Mouse (Mus musculus): ENCODE measurements at regions not wholly inside any gene's neighbourhood (a gene's known extent, or its start where the extent isn't known, plus 50 kb on each side); places are given as distances from the start of the nearest gene placed in this dataset.
"Not testable (repeated sequence)": the region's sequence is repeated elsewhere in the genome, so short reads cannot be mapped to it uniquely, and the experiment has no call there.

DNA sequence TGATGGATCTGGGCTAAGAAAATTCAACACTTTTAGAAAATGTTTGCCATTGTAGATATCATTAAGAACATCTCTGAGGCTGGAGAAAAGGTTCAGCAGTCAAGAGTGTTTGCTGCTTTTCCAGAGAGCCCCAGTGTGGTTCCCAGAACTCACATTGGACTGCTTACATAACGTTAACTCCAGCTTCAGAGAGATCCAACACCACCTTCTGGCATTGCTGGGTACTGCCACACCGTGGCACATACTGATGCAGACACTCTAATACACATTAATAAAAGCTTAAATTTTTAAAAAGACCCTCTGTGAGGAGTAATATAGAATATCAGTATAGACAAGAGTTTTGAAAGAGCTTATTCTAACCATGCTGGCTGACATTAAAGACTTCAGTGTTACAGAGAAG, 313.6 kb upstream of the Zic4 start:
- no peak for DNase-seq (ENCODE audit: low spot score in 2 of 2)

DNA sequence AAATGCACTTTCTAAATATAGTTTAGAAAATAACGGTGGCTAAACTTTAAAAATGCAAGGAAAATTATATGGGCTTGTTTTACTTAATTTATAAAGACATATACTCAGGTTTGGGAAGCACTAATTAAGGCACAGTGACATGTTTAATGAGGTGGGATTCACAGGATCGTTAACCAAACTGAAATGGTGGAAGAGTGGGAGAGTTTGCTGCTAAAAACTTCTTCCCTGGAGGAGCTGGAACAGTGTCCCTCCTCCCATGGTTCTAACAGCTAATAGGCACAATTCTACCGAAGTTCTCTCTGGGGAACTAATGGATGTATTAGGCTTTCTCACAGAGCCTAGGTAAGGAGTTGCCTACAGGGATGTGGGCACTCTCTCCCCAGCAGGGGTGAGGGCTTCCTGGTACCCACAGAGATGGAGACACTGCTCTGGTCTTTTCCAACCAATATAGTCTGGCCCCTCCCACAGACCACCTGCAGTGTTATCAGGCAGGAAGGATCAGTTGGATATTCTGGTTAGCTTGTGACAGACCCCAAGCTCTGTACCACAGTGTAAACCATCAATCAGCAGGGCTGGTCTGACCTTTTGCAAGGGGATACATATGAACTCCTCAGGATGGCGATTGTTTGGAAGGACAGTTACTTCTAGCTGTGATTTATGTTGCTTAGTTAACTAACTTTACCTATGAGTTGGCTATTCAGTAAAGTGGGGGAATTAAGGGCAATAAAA, 309.0 kb upstream of the Zic4 start:
- no peak for DNase-seq (ENCODE audit: low spot score in 2 of 2)

DNA sequence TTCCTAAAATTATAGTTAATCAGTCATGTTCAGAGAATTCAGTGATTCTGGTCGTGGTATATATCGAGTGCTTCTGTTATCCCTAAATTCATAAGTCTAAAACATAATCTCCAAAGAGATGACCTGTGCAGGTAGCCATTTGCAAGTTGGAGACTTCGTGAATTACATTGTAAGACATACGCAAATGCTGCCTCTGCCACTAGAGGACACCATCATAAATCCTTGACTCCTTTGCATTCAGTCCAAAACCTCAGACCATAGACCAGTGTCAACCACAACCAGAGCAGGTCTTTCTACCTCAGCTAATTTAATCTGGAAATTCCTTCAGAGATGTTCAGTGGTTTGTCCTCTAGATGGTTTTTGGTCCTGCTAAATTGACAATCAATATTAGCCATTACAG, 302.8 kb upstream of the Zic4 start:
- no peak for DNase-seq (ENCODE audit: low spot score in 2 of 2)

DNA sequence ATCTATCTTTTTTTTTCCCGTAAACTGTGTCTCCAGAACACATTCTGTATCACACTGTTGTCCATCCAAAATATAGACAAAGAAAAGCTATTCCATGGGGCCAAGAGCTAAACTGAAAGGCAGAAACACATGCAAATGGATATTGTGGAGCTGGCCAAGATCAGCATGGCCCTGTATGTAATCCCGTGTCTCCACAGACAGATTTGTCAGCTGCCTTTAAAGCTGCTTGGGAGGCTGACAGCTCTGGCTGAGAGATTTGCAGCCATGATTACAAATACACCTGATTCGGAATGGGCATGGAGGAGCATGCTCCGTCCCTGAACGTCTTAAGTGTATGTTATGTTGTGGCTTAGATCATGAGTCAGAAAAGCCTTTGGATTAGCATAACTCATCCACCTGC, 292.7 kb upstream of the Zic4 start:
- DNase-seq (ENCODE audit: low spot score in 2 of 2), result no peak

DNA sequence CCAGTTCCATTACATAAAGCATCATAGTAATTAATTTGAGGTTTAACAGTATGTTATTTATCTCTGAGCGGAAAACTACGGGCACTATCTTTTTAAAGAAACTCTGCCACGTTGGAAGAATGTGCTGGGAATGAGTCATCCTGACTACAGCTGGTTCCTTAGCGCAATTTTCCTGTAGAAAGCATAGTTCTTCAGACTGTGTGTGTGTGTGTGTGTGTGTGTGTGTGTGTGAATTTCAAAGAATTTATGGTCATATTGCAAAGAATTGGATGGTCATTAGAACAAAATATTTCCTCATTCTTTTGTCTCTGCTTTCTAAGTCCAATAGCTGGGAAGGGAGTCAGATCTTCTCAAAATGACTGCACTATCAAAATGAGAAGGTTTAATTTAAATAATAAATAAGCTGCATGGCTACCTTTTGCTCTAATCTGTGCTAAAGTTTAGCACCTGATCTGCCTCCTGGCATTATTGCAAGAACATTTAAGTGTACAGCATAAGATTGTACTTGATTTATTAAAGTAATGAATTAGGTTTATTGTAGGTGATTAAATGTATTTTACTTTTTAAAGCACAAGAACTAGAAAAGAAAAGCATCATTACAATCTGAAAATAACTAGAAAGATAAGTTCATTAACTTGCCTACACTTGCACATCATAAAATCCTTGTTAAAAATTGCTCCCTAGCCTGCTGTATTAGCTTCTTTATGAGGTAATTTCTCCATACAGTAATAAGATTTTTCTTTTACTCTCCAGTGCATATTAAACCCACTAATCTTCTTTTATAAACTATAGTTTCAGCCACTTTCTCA, 288.6 kb upstream of the Zic4 start:
- DNase-seq (ENCODE audit: low spot score in 2 of 2), result peak; percentile 32 to 46

DNA sequence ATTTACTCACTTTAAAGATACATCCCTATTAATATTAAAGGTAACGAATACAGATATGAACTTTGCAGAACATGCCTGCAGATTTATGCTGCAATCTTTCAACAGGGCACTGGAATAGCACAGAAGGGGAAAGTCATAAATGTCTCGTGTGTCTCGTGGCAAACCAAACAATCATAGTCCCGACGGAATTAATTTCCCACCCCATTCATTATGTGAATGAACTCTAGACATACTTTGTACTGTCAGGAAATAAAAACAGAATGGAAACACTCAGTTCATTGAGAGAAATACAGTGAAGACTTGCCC, 288.1 kb upstream of the Zic4 start:
- no peak for DNase-seq (ENCODE audit: low spot score in 2 of 2)

DNA sequence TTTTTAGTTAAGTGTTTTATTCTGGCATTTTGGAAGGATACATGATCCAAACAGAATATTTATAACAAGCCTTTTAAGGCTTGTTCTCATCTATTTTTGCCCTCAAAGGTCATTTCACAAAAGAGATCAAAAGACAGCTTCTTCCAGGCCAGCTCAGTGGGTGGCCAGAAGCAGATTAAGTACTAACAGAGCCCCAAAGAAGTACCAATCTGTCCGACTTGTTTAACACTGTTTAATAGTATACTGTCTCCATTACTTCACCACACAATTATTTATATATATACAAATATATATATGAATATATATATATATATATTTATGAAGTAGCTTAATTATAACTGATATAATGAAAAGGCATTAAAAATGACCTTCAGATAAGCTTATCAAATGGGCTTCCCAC, 284.7 kb upstream of the Zic4 start:
- DNase-seq (ENCODE audit: low spot score in 2 of 2), result no peak

DNA sequence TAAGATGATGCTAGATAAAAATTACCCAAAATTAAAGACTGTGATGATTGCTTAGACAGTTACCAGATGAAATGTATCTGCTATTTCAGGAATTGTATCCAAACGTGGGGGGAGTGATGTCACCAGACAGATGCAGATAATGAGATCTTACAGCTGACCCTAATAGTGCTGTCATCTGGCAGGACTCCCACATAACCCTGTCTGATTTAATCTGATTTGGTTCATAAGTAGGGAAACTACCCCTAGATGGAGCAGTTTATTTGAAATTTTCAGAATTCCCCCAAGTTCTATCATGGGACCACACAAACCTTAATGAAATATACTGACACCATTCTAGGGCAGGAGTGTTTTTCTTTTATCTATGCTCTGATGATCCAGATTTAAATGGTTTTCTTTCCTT, 278.4 kb upstream of the Zic4 start:
- DNase-seq (ENCODE audit: low spot score in 2 of 2), result no peak

DNA sequence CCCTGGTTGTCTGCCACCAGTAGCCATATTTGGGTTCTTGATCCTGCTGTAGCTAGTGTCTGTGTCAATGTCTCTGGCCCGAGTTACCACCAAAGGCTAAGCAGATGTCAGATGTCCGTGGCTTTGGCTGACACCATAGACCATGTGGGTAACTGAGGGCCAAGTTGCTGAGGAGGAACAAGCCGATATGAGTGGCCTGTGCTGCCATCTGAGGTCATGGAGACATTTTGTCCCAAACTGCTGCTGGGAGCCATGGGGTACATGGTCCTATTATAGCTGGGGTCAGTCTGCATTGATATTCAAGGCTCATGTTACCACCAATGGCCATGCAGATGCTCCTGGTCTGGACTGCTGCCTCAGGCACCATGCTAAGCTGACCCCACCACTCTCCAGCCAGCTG, 276.3 kb upstream of the Zic4 start:
- no peak for DNase-seq (ENCODE audit: low spot score in 2 of 2)

DNA sequence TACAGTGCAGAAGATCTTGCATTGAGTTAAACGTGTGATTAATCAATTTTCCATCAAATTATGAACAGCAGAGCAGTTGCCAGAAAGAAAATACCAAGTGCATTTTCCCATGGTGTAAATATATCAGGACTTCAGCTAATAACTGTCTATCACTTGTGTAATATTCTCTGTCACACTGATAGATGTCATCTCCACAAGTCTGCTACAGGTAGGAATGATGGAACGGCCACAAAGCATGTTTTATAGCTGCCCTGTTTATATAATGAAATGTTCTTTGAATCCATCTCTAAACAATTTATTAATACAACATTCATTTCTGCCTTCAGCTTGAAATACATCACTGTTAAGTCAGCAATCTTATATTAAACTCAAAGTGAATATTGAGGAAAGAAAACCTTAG, 272.9 kb upstream of the Zic4 start:
- DNase-seq (ENCODE audit: low spot score in 2 of 2), result no peak

DNA sequence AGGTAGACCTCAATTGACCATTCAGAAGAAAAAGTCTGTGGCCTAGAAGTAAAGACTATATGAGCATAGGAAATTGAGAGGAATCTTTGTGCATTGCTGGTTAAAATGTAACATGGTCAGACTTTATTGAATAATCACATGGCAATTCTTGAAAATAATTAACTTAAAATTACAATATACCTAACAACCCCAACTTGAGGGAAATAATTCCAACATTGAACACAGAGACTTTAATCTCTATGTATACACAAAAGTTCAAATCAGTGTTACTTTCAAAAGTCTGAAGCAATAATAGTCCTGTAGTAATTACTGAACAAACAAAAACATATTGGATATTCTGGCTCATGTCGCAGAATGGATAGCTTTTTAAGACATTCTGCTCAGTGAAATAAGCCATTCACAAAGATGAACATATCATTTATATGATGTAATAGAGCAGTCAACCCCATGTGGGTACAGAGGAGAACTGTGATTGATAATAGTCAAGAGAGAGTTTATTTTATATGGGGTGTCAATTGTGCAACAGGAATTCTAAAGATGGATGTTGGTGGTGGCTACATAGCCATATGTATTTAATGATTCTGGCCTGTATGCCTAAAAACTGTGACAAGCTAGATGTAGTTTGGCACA, 270.7 kb upstream of the Zic4 start:
- no peak for DNase-seq (ENCODE audit: low spot score in 2 of 2)

DNA sequence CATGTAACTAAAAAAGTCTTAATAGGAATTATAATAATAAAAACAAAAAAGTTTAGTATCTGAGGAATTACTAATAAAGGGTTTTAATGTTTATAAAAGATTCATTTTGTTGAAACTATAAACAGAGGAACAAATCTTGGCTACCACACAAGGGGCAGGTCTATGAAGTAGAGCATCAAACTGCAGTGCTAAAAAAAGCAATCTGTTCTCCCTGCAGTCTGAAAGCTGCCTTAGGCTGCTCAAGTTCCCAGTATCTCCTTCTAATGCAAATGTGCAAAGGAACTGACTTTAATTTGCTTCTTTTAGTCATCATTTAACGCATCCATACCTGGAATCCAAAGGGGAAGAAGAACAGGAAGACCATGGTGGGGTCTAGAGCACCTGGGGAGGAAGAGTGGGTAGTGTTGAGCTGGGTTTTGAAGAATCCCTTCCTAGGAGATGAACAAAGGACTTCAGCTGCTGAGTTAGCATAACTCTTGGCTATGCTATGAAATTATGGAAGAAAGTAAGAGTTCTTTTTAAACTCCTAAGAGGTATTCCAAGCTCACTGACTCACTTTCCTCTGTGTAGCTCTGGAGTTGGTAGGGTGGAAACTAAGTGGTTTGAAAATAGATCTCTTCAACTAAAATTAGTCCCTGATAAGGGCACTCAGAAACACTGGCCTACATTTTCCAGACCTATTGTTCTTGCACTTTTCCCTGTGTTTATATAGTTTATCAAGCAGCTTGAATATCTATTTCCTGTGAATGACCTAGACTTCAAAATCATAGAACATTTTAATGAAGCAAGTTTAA, 260.4 kb upstream of the Zic4 start:
- no peak for DNase-seq (ENCODE audit: low spot score in 2 of 2)

DNA sequence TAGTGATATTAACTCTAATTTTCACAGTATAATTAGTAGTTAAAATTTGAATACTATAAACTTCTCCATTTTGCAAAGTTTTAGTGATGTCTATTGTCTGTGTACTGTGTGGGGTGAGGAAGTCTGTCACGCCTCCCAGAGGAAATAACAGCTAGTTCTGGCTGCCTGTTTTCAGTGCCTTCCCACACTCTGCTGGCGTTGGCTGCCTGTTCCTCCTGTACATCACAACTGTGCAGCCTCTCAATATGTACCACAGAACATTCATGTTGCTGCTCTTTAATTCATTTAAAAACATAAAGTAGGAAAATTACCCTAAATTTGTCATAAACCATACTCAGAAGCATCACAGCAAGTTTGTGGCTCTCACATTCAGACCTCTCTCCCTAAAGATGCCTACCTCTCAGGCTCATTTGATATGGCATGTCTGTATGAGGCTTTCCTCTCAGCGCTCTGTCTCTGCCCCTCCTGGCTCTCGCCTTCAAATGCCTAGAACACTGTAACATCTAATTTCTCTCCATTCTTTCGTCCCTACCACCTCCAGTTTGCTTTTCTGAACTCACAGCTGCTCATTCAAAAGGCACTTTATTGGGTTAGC, 239.7 kb upstream of the Zic4 start:
- peak; percentile 7 to 37 for DNase-seq (ENCODE audit: low spot score in 2 of 2)

DNA sequence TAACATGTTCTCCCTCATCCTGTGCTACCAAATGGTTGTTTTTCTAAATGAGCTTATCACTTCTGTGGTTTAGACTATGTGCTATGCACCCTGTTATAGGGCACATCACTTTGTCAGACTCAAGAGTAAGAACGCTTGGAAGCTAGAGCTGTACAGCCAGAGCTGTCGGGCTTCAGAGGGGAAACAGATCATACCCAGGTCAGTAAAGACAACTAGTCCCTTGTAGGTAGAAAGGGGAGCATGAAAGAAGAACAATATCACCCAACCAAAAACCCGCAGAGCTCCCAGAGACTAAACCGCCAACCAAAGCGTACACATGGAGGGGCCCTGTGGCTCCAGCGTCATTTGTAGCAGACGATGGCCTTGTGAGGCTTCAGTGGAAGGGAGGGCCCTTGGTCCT, 239.0 kb upstream of the Zic4 start:
- DNase-seq (ENCODE audit: low spot score in 2 of 2), result no peak

DNA sequence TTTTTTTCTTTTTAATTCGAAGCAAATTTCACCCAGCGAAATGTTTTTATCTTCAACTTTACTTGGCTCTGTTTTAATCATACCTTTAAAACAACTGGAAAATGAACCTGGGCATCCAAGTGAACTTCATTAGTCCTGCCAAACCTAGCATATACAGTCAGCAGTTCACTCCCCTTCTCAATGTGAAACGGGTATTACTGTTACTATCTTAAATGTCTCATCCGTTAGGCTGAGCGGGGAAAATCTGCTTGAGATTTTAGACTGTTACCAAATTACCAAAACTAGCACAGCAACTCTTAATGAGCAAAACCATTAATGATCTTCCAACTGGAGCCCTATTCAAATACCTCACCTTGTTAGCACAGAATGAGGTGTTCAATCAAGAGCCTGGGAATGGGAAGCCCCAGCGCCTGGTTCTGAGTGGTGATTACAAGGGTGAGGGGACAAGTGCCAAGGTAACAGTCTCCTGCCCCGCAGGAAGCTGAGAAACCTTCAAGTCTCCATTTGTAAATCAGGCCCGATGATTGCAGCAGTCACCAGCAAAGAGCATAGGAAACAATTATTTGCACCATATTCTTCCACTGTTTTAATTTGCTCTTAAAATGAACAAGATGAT, 235.5 kb upstream of the Zic4 start:
- DNase-seq (ENCODE audit: low spot score in 2 of 2), result no peak

DNA sequence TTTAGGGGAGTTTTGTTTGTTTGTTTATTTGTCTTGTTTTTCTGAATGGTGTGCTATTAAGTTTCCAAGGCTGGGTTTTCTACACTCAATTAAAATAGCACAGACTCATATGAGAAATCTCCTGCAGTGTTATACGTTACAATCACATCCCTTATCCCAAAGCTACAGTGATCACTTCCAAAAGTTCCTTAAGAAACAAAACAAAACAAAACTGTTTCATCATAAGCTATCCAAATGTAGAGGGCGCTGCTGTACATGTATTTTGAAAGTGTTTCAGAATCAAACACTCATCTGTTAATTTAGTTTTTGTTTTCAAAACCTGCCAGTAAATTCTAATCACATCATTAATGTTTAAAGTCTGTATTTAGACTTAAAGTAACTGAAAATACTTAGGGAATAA, 233.7 kb upstream of the Zic4 start:
- not testable (repeated sequence) for DNase-seq (ENCODE audit: low spot score in 2 of 2)

DNA sequence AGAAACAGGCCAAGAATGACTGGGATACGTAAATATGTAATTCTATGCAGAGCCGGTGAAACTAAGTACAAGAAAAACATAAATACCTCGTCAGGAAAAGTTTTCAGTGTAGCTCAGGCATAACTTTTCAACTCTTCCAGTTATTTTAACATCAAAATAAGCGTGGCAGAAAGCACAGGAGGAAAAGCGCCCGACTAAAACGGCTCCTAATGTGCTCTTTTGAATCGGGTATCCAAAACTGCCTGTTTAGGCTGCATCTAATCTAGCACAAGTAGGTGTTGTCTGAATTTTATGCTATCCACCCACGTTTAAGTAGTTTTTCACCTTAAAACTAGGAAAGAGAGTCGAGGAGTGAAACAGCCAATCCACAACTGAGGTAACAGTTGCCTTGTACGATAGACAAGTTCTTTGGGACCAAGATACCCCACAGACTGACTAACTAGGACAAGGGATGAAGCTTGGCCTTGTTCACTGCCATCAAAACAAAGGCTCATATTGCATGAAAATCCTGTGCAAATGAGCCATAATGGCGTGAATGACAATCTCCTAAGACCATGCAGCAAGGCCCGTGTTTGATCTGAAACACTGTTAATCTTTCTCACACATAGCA, 232.0 kb upstream of the Zic4 start:
- DNase-seq (ENCODE audit: low spot score in 2 of 2), result no peak

DNA sequence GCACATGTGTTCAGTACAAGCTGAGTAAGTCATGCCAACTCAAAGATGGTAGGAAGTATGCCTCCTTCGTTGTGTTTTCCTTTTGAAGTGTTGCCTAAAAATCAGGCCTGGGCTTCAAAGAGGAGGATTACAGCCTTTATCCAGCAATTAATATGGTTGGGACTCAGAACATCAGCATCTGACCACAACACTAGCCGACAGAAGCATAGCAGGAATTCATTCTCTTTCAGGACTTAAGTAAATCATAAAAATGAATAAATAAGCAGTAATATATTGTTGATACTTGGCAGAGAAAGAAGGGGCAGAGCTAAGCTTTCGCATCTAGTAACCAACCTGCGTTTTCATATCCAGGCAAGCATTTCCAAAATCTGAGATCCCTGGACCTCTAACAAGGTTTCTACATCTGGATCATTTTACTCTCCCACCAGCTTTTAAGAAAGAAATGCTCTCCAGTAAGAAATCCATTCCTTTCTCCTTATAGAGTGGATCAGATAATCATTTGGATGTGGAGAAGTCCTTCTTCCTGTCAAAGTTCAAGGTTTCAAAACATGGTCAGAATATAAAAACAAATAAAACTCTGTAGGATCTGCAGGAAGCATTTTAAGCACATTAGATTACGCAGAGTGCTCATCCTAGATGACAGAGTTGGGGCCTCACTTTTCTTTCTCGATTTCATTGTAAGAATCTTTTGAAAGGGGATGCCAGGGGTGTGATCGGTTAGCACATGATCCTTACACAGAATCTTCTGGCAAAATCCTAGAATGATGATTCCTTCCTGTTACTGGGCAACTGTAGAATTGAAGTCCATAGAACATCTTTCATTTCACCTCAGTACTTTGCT, 230.6 kb upstream of the Zic4 start:
- no peak for DNase-seq (ENCODE audit: low spot score in 2 of 2)

DNA sequence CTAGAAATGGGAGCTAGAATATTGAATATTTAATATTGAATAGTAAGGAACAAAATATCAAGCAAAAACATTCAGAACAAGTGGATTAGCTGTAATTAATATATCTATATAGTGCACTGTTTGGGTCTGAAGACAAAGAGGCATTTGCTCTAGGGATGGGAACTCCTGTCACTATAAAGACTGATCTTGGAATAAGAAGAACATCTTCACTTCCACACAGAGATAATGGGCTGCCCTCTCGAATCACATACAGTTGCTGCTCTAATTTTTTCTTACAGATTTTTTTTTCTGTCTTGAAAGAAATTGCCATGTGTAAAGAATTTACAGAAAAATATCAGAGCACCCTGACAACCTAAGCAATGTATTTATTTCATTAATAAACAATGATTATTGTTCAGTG, 229.7 kb upstream of the Zic4 start:
- no peak for DNase-seq (ENCODE audit: low spot score in 2 of 2)

DNA sequence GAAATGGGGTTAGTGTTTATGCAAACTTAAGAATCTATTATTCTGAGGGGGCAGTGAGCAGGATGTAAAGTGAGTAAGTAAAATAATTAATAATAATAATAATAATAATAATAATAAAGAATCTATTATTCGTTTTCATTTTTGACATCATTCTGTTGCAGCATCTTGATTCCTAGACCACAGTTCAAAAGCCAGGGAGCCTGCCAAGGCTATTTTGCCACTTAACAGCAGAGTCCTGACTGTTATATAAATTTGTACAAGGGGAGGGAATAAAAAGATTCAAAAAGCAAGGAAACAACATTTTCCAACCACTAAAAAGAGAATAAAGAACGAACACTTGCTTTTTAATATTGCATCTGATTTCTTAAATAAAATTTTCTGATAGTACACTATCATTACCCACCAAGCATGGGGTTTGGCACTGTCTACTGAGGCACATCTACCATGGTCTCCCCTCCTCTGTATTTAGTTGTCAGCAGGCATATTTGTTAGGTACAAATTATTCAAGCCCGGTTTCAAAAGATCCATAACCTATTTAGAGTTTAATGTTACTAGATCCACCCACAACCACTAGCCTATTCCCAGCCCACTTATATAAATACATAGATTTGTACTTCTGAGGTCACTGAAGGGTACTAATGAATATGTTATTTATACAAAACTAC, 228.8 kb upstream of the Zic4 start:
- DNase-seq (ENCODE audit: low spot score in 2 of 2), result no peak
